13 mouse cellular contexts compared by ENCODE assay signal in genomic region chr7:64141301-64142032, GRCm38 (mm10). TPM values are rescaled to one million over a fixed set of nuclear protein-coding genes. Genes with fewer than 3 reads are reported as not detected.
DNase-seq lines count a peak whose midpoint lies in the region; ATAC-seq and TF ChIP-seq lines count a peak whose summit lies in the region.
"Had no signal": no experiment of that assay in that cellular context is flagged by ENCODE, and none has a peak within 500 bp of the region (broad histone marks: within the 10 kb centered on the region; RNA-seq: fewer than 3 reads in every experiment).

No protein-coding gene starts in this region.

- no peak for TF ChIP-seq CTCF in MEL (IDR thresholded peaks at IDR 0.05 in 2 of 3, conservative IDR thresholded peaks at IDR 0.05 in 1 of 3; ENCODE audit: control insufficient read depth in 1 of 3, insufficient read depth in 1 of 3, low read depth in 2 of 3, low read length in 3 of 3, poor library complexity in 1 of 3, severe bottlenecking in 1 of 3)
- TF ChIP-seq CTCF in liver, postnatal 0 days (IDR thresholded peaks at IDR 0.05; ENCODE audit: low read depth) = no peak

- no peak overlapping the region for H3K9ac ChIP-seq in MEL (ENCODE audit: control insufficient read depth, low read depth, low read length, poor library complexity, severe bottlenecking)
- no peak overlapping the region for H3K9ac ChIP-seq in liver, postnatal 0 days (replicated peaks)

- H3K79me2 ChIP-seq in MEL (ENCODE audit: control insufficient read depth, insufficient read depth, low read length, poor library complexity) = no peaks in the 10 kb centered on the region

- peaks cover 0 to 4% of the 10 kb centered on the region in 2 experiments; a peak in 1 of 4 replicates for H3K27me3 ChIP-seq in MEL (ENCODE audit: control insufficient read depth in 1 of 2, insufficient read depth in 2 of 2, low read length in 2 of 2)
- H3K27me3 ChIP-seq in liver, postnatal 0 days (ENCODE audit: insufficient read depth, low read length) = no peaks in the 10 kb centered on the region

- WGBS in liver, postnatal 0 days (ENCODE audit: insufficient replicate concordance) = 40% methylated on average over 19 of the region's 19 CpGs

- H3K4me1 ChIP-seq in MEL (ENCODE audit: control insufficient read depth in 1 of 2, insufficient read depth in 2 of 2, low read length in 2 of 2) = no peaks in the 10 kb centered on the region
- no peaks in the 10 kb centered on the region; the same call in 1 of the 2 replicates for H3K4me1 ChIP-seq in liver, postnatal 0 days (ENCODE audit: insufficient read depth)

- H3K36me3 ChIP-seq in MEL (ENCODE audit: control insufficient read depth in 1 of 2, insufficient read depth in 2 of 2, low read length in 2 of 2) = no peaks in the 10 kb centered on the region
- H3K36me3 ChIP-seq in liver, postnatal 0 days (replicated peaks; ENCODE audit: insufficient read depth, low read length) = no peaks in the 10 kb centered on the region
- H3K36me3 ChIP-seq: limb, embryonic 10.5 days had no signal

- ATAC-seq in liver, postnatal 0 days = peak; percentile 72

- peak; percentile 56 to 62 for DNase-seq in spleen, postnatal 36 days (ENCODE audit: low spot score in 2 of 2)
- DNase-seq in spleen, postnatal 4 days (ENCODE audit: low spot score in 2 of 2) = no peak
- DNase-seq in MEL (ENCODE audit: low read depth, low spot score) = peak; percentile 33
- peak; percentile 33 for DNase-seq in liver, postnatal 0 days
- peak; percentile 53 for DNase-seq in thymus, postnatal 14 days
- DNase-seq in gastrocnemius, postnatal 25 days = no peak
- no peak for DNase-seq in embryo, embryonic 11 days
- no peak for DNase-seq in ovary, adult 18-20 months (ENCODE audit: low spot score)
- DNase-seq: cerebellum, adult 11 months; heart, postnatal 4 days; right cerebral cortex, adult 18-20 months had no signal

- no peak for TF ChIP-seq RAD21 in MEL (IDR thresholded peaks at IDR 0.05; ENCODE audit: low read depth, low read length)

- no peak overlapping the region for H3K4me3 ChIP-seq in MEL (ENCODE audit: control insufficient read depth in 1 of 2, insufficient read depth in 1 of 2, low read depth in 2 of 2, low read length in 2 of 2)
- H3K4me3 ChIP-seq in liver, postnatal 0 days (ENCODE audit: low read depth, low read length) = peak overlapping the region; percentile 20; the same call in 1 of the 2 replicates
- H3K4me3 ChIP-seq: limb, embryonic 10.5 days had no signal

- peak overlapping the region; percentile 55 for H3K4me2 ChIP-seq in liver, postnatal 0 days (ENCODE audit: low read depth, low read length)

- H3K27ac ChIP-seq in MEL (ENCODE audit: control insufficient read depth, low read depth, low read length) = no peak overlapping the region
- H3K27ac ChIP-seq in liver, postnatal 0 days (ENCODE audit: low read depth) = peak overlapping the region; percentile 74
- H3K27ac ChIP-seq: limb, embryonic 10.5 days had no signal

- no peak for TF ChIP-seq POLR2A in MEL (IDR thresholded peaks at IDR 0.05; ENCODE audit: control insufficient read depth in 1 of 2, insufficient read depth in 1 of 2, low read depth in 1 of 2, low read length in 2 of 2, poor library complexity in 1 of 2)

- no peak for TF ChIP-seq EP300 in MEL (IDR thresholded peaks at IDR 0.05; ENCODE audit: low read depth in 1 of 2, low read length in 2 of 2)
- TF ChIP-seq EP300 in liver, postnatal 0 days (IDR thresholded peaks at IDR 0.05; ENCODE audit: low read depth) = no peak

- H3K9me3 ChIP-seq in MEL (replicated peaks; ENCODE audit: insufficient read depth, low read length) = no peaks in the 10 kb centered on the region
- no peaks in the 10 kb centered on the region for H3K9me3 ChIP-seq in liver, postnatal 0 days (ENCODE audit: low read length)
- H3K9me3 ChIP-seq: limb, embryonic 10.5 days had no signal

TF ChIP-seq in MEL, 35 proteins besides CTCF, POLR2A, EP300 and RAD21:
- TF ChIP-seq BHLHE40 (IDR thresholded peaks at IDR 0.05; ENCODE audit: borderline replicate concordance, low read depth, low read length) = no peak
- no peak for TF ChIP-seq MEF2A (IDR thresholded peaks at IDR 0.05; ENCODE audit: extremely low read depth, insufficient replicate concordance, low read depth, low read length, poor library complexity, severe bottlenecking)
- no peak for TF ChIP-seq ZKSCAN1 (IDR thresholded peaks at IDR 0.05; ENCODE audit: low read depth, low read length)
- TF ChIP-seq SMC3 (IDR thresholded peaks at IDR 0.05; ENCODE audit: low read depth, low read length) = no peak
- no peak for TF ChIP-seq POLR2AphosphoS2 (IDR thresholded peaks at IDR 0.05; ENCODE audit: low read length)
- TF ChIP-seq RCOR1 (IDR thresholded peaks at IDR 0.05; ENCODE audit: low read depth, low read length) = no peak
- no peak for TF ChIP-seq KAT2A (conservative IDR thresholded peaks at IDR 0.05; ENCODE audit: low read depth, low read length)
- no peak for TF ChIP-seq MYC (IDR thresholded peaks at IDR 0.05; ENCODE audit: low read depth, low read length)

RNA-seq across cellular contexts. Expression of gene Trpm1, which starts 12.2 kb away (rescaled TPM):
- total RNA-seq in MEL (2012; rRNA removed) = not detected in 2 replicates
- polyA plus RNA-seq in MEL (2012; ENCODE audit: insufficient read depth in 1 of 2, insufficient read length in 2 of 2, low read depth in 1 of 2, low replicate concordance in 2 of 2, missing spikeins in 1 of 2) = not detected
- 0.24 TPM in 1 of 2 replicates, not detected in the other for polyA plus RNA-seq in liver, postnatal 0 days (2015; fragmentation: Nextera tagmentation; extraction: Ambion mirVana)
- total RNA-seq in gastrocnemius, postnatal 25 days (2021) = under 1 TPM in 1 of 2 experiments, not detected in 1; 0.33 TPM
- total RNA-seq: heart, postnatal 4 days had no signal
- polyA plus RNA-seq: large intestine, adult 2 months had no signal

Comparison
In these comparisons a context has a peak if more than half of its experiments do, and no peak if none do; other contexts are left out.
1. DNase-seq: peak in spleen, postnatal 36 days (2 of 2), MEL (single experiment), liver, postnatal 0 days (single experiment) and thymus, postnatal 14 days (single experiment); none in spleen, postnatal 4 days (0 of 2), gastrocnemius, postnatal 25 days (single experiment), embryo, embryonic 11 days (single experiment) and ovary, adult 18-20 months (single experiment).